Mouse (Mus musculus) heart, adult 2 months (tissue): Measurements from ENCODE around the gene Tada3.

ENCODE experiments used
- CTCF ChIP-seq: fragments of 200-600 bp; IDR thresholded peaks from 2 replicates; pipeline ENCODE4 v1.8.1; 2022; ENCODE audit warnings: antibody characterized with exemption, mild to moderate bottlenecking, moderate library complexity
- EP300 ChIP-seq: fragments of 200-500 bp; IDR thresholded peaks from 2 replicates; pipeline ENCODE4 v1.6.1; 2011; ENCODE audit warnings: low read depth, low read length, control low read depth; ENCODE audit not compliant: insufficient read depth
- POLR2A ChIP-seq: fragments of 200-500 bp; IDR thresholded peaks from 2 replicates; pipeline ENCODE4 v1.6.1; 2011; ENCODE audit warnings: mild to moderate bottlenecking, low read depth, low read length, control low read depth; ENCODE audit not compliant: insufficient read depth

GRCm38 (mm10) chr6:113388960-113389359 is 11.3 kb upstream of the Tada3 start, which contains the start of gene Ttll3:
- TF ChIP-seq POLR2A (no peak), CTCF (no peak), EP300 (no peak)
